Mouse (Mus musculus) forebrain, embryonic 14.5 days (tissue): ENCODE results near the gene Adam25. TPM values are rescaled to one million over a fixed set of nuclear protein-coding genes. Genes with fewer than 3 reads are reported as not detected.
"Not testable (repeated sequence)": the region's sequence is repeated elsewhere in the genome, so short reads cannot be mapped to it uniquely, and the experiment has no call there.

Experiments
- ATAC-seq: fragments of 200-750 bp; cut with Nextera tagmentation; 2 replicates; pipeline ENCODE4 v1.8.0; 2017; ENCODE audit warnings: mild to moderate bottlenecking, moderate library complexity
- DNase-seq: peaks from one replicate; pipeline ENCODE4 v3.0.0-alpha.2; 2015; ENCODE audit warnings: low spot score
- H3K27ac ChIP-seq: fragments of 300-500 bp; sonication (generic); 2 replicates; pipeline ENCODE4 v1.5.1; 2014; ENCODE audit warnings: low read depth, mild to moderate bottlenecking, control low read depth, low read length, moderate library complexity
- H3K27me3 ChIP-seq: fragments of 300-500 bp; sonication (generic); replicated peaks from 2 replicates; pipeline ENCODE4 v1.6.1; 2014; ENCODE audit warnings: low read length, control low read depth, mixed read lengths; ENCODE audit not compliant: control insufficient read depth, insufficient read depth
- H3K36me3 ChIP-seq: fragments of 300-500 bp; sonication (generic); 2 replicates; pipeline ENCODE4 v1.6.1; 2014; ENCODE audit warnings: low read length, control low read depth; ENCODE audit not compliant: control insufficient read depth, insufficient read depth
- H3K4me1 ChIP-seq: fragments of 300-500 bp; sonication (generic); 2 replicates; pipeline ENCODE4 v1.6.1; 2014; ENCODE audit warnings: antibody characterized with exemption, low read length, control low read depth; ENCODE audit not compliant: control insufficient read depth, insufficient read depth
- H3K4me2 ChIP-seq: fragments of 300-500 bp; sonication (generic); 2 replicates; pipeline ENCODE4 v1.6.1; 2014; ENCODE audit warnings: mild to moderate bottlenecking, control low read depth, low read length
- H3K4me3 ChIP-seq: fragments of 300-500 bp; sonication (generic); 2 replicates; pipeline ENCODE4 v1.5.1; 2014; ENCODE audit warnings: low read depth, low read length, control low read depth
- H3K9ac ChIP-seq: fragments of 300-500 bp; sonication (generic); 2 replicates; pipeline ENCODE4 v1.6.1; 2014; ENCODE audit warnings: mild to moderate bottlenecking, low read length, control low read depth, moderate library complexity
- H3K9me3 ChIP-seq: fragments of 300-500 bp; sonication (generic); replicated peaks from 2 replicates; pipeline ENCODE4 v1.6.1; 2016; ENCODE audit warnings: low read length, control low read depth, mixed read lengths; ENCODE audit not compliant: control insufficient read depth
- WGBS: fragments of 180-500 bp; shearing (Covaris S2); extraction: QIAGEN DNeasy Blood & Tissue Kit; methylation state at CpG from one replicate; pipeline ENCODE4 v1.1.7; 2014; 5-methylcytosine and 5-hydroxymethylcytosine counted together
- polyA plus RNA-seq: library from polyadenylated mRNA; unstranded; fragments of >200 nt; fragmentation: Nextera tagmentation; extraction: Ambion mirVana; gene quantifications from 2 replicates; pipeline ENCODE4 v1.2.1, GENCODE M21; 2014

Adam25 gene
- polyA plus RNA-seq = not detected in 2 replicates

DNA sequence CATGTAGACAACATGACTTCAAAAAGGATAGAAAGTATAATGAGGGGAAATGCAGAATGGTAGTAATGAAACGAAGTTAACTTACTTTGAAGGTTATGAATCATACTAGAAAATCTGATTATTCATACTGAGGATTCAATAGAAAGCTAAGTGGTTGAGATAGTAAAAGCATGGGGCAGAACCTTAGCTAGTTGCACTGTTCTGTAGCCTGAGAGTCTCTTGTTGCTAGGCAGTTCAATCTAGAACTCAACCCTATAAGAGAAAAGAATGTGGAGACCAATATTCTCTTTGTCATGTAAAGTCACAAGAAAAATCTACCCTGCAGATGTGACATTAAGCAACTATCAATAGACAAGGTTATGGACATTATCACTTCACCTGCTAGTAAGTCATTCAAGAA lies at the start of gene Adam25:
Gene Adam25, plus strand, starts transcription at position 301 of the 400 bp plus-strand sequence.
- not testable (repeated sequence) for H3K9ac ChIP-seq, H3K4me1 ChIP-seq, H3K4me2 ChIP-seq, H3K27ac ChIP-seq, H3K36me3 ChIP-seq, DNase-seq, ATAC-seq, H3K27me3 ChIP-seq, H3K9me3 ChIP-seq, H3K4me3 ChIP-seq
- 56% methylated on average over 1 of the region's 1 CpGs for WGBS

DNA sequence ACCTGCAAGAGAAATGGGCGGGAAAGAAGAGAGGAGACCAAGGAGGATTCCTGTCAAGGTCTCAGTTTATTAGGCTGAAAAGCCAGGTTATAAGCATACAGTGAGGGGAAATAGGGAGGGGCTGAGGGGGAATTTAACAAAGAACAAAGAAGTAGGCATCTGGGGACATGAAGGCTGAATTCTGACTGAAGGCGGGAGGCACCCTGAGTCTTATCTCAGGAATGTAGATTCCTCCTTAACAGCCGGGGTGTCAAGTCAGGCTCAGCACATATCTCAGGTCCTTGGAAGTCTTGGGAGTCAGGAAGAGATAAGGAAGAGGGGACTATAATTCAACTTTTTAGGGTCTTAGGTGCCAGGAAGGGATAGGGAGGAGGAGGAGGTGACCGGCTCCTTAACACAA lies 36.6 kb upstream of the Adam25 start:
- H3K27me3 ChIP-seq, DNase-seq, H3K9ac ChIP-seq, H3K4me3 ChIP-seq, H3K27ac ChIP-seq, H3K36me3 ChIP-seq, ATAC-seq, H3K4me1 ChIP-seq, H3K9me3 ChIP-seq, H3K4me2 ChIP-seq: not testable (repeated sequence)
- WGBS = 95% methylated on average over 4 of the region's 4 CpGs

DNA sequence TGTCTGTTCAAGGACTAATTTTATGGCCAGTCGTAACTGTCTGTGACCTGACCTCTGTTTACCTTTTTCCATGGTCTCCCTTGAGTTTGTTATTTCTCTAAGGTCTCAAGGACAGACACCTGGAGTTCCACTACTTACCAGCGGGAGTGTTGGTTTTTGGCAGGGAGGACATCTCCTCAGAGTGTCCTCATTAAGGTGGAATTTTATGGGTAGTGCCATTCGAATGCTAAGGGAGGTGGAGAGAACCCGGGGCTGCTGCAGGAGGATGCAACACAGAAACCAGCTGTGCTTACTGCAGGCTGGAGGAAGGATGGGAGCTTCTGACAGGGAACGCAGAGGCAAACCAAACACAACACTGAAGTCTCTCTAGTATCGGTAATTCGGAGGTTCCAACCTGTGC lies 36.0 kb upstream of the Adam25 start:
- Histone ChIP-seq H3K4me3 (no peak overlapping the region), H3K4me2 (no peak overlapping the region), H3K9me3 (no peaks in the 10 kb centered on the region), H3K4me1 (no peaks in the 10 kb centered on the region), H3K9ac (no peak overlapping the region), H3K27ac (no peak overlapping the region), H3K36me3 (no peaks in the 10 kb centered on the region), H3K27me3 (no peaks in the 10 kb centered on the region)
- ATAC-seq (no peak), DNase-seq (no peak)
- 85% methylated on average over 7 of the region's 7 CpGs for WGBS

DNA sequence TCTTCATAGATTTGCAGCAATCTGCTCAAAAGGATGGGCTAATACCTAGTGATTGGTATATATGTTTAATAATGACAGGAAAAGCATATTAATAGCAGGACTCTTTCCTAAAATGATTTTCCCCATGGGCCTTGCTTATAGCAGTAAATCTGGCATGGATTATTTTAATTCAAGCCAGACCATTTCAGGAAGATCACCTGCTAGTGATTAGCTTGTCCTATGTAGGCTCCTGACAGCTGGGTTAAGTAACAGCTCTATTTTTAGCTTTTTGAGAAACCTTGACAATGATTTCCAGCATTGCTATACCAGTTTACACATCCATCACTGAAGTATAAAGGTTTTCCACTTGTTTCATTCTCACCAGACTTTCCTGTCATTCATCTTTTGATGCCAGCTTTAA lies 31.3 kb downstream of the Adam25 start:
- no peak overlapping the region for H3K4me2 ChIP-seq
- H3K27me3 ChIP-seq = no peaks in the 10 kb centered on the region
- ATAC-seq (no peak), DNase-seq (no peak)
- H3K9ac ChIP-seq = no peak overlapping the region
- no peak overlapping the region for H3K4me3 ChIP-seq
- no peak overlapping the region for H3K27ac ChIP-seq
- no peaks in the 10 kb centered on the region for H3K4me1 ChIP-seq
- H3K9me3 ChIP-seq = no peaks in the 10 kb centered on the region
- H3K36me3 ChIP-seq = no peaks in the 10 kb centered on the region

DNA sequence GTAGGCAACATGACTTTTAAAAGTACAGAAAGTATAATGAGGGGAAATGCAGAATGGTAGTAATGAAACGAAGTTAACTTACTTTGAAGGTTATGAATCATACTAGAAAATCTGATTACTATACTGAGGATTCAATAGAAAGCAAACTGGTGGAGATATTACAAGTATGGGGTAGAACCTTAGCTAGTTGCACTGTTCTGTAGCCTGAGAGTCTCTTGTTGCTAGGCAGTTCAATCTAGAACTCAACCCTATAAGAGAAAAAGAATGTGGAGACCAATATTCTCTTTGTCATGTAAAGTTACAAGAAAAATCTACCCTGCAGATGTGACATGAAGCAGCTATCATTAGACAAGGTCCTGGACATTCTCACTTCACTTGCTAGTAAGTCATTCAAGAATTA lies 41.0 kb downstream of the Adam25 start, which contains the start of gene Adam20:
Gene Adam20, plus strand, starts transcription at position 301 of the 400 bp plus-strand sequence.
- not testable (repeated sequence) for ATAC-seq, H3K27me3 ChIP-seq, H3K27ac ChIP-seq, H3K4me3 ChIP-seq, H3K4me1 ChIP-seq, H3K9ac ChIP-seq, H3K9me3 ChIP-seq, H3K4me2 ChIP-seq, DNase-seq, H3K36me3 ChIP-seq
- WGBS = 85% methylated on average over 1 of the region's 1 CpGs

DNA sequence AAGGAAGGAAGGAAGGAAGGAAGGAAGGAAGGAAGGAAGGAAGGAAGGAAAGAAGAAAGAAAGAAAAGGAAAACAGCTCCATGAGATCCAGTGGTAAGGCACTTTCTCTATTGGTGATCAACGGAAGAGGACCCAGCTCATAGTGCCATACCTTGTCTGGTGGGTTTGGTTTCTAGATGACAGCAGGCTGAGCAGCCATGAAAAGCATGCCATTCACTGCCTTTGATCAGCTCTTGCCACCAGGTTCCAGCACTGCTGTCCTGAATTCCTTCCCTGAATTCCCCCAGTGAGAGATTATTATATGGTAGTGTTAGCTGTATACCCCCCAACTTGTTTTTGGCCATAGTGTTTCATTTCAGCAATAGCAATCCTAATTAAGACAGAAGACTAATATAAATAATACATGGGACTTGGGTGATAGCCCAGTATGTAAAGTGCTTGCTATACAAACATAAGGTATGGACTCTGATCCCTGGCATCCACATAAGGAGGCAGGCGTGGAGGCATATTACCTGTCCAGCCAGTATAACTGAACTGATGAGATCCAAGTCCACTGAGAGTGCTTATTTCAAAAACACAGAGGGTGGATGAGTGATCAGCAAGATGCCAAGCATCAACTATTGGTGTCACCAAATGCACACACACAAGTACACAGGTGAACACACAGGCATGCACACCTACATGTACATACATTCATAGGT lies 51.5 kb downstream of the Adam25 start:
- H3K4me1 ChIP-seq = no peaks in the 10 kb centered on the region
- no peaks in the 10 kb centered on the region for H3K27me3 ChIP-seq
- H3K27ac ChIP-seq = no peak overlapping the region
- H3K4me2 ChIP-seq = no peak overlapping the region
- DNase-seq (no peak), ATAC-seq (no peak)
- WGBS = 89% methylated on average over 2 of the region's 2 CpGs
- H3K9me3 ChIP-seq = no peaks in the 10 kb centered on the region
- no peak overlapping the region for H3K4me3 ChIP-seq
- no peaks in the 10 kb centered on the region for H3K36me3 ChIP-seq
- no peak overlapping the region for H3K9ac ChIP-seq

Other genes starting within 250 kb of the Adam25 start
- gene Adam24, start 77.1 kb upstream of the Adam25 start, polyA plus RNA-seq = not detected in 2 replicates
- not detected in 2 replicates for gene Adam20, start 41.1 kb downstream of the Adam25 start, polyA plus RNA-seq
- gene Adam39, start 70.8 kb downstream of the Adam25 start, polyA plus RNA-seq = not detected in 2 replicates